Mouse (Mus musculus): ENCODE data around the gene Naa50.

GRCm38 (mm10) chr16:44122574-44122973, 17.1 kb upstream of the Naa50 start:
- TF ChIP-seq GATA1 (IDR thresholded peaks at IDR 0.05; ENCODE audit: borderline replicate concordance, low read length) (no peak), FLI1 (IDR thresholded peaks at IDR 0.05; ENCODE audit: low read length) (no peak)
